Mouse (Mus musculus) adrenal gland, postnatal 10 days (tissue): Measurements from ENCODE around the gene Esrrg. TPM values are rescaled to one million over a fixed set of nuclear protein-coding genes. Genes with fewer than 3 reads are reported as not detected.
A peak's percentile ranks its signal among the peaks of the same experiment; 100 is the strongest.

Experiments
- DNase-seq: peaks from one replicate; pipeline ENCODE4 v3.0.0; 2021; ENCODE audit warnings: mixed read lengths
- total RNA-seq, 2 experiments: library from RNA; stranded (reverse); gene quantifications; 2 replicates each; pipeline ENCODE4 v1.2.3; 2021

Gene Esrrg
- total RNA-seq, 2 experiments from 2014 or later = 18.8 to 28.7 TPM

GRCm38 (mm10) chr1:187649871-187650270, 41.3 kb downstream of the Esrrg start:
- DNase-seq = peak; percentile 23

- DNase-seq = peak; percentile 27
Measured at GRCm38 (mm10) chr1:187650786-187651687, 42.4 kb downstream of the Esrrg start.

GRCm38 (mm10) chr1:187651688-187652241, 43.2 kb downstream of the Esrrg start:
- peak; percentile 62 for DNase-seq

GRCm38 (mm10) chr1:187652445-187652844, 43.9 kb downstream of the Esrrg start:
- DNase-seq = peak; percentile 50

- DNase-seq = peak; percentile 28
Measured at GRCm38 (mm10) chr1:187653390-187653789, 44.8 kb downstream of the Esrrg start.

GRCm38 (mm10) chr1:187660963-187661362, 52.4 kb downstream of the Esrrg start:
- DNase-seq = no peak

- peak; percentile 73 for DNase-seq
Measured at GRCm38 (mm10) chr1:187662083-187662609, 53.6 kb downstream of the Esrrg start.

- DNase-seq = no peak
Measured at GRCm38 (mm10) chr1:187663376-187663775, 54.8 kb downstream of the Esrrg start.

- no peak for DNase-seq
Measured at GRCm38 (mm10) chr1:187664261-187664660, 55.7 kb downstream of the Esrrg start.

- no peak for DNase-seq
Measured at GRCm38 (mm10) chr1:187665901-187666600, 57.5 kb downstream of the Esrrg start.

- DNase-seq = no peak
Measured at GRCm38 (mm10) chr1:187669746-187670145, 61.2 kb downstream of the Esrrg start.

GRCm38 (mm10) chr1:187672446-187672845, 63.9 kb downstream of the Esrrg start:
- DNase-seq = no peak

- no peak for DNase-seq
Measured at GRCm38 (mm10) chr1:187674771-187675186, 66.2 kb downstream of the Esrrg start.

- no peak for DNase-seq
Measured at GRCm38 (mm10) chr1:187676626-187677025, 68.0 kb downstream of the Esrrg start.

- DNase-seq = no peak
Measured at GRCm38 (mm10) chr1:187679246-187679645, 70.7 kb downstream of the Esrrg start.

- no peak for DNase-seq
Measured at GRCm38 (mm10) chr1:187684519-187684918, 75.9 kb downstream of the Esrrg start.

- no peak for DNase-seq
Measured at GRCm38 (mm10) chr1:187691846-187692525, 83.4 kb downstream of the Esrrg start.

- no peak for DNase-seq
Measured at GRCm38 (mm10) chr1:187694865-187695264, 86.3 kb downstream of the Esrrg start.

- DNase-seq = peak; percentile 50
Measured at GRCm38 (mm10) chr1:187698201-187698600, 89.6 kb downstream of the Esrrg start.

- DNase-seq = no peak
Measured at GRCm38 (mm10) chr1:187700963-187701362, 92.4 kb downstream of the Esrrg start.

GRCm38 (mm10) chr1:187704921-187705320, 96.3 kb downstream of the Esrrg start:
- DNase-seq = peak; percentile 19

- DNase-seq = peak; percentile 42
Measured at GRCm38 (mm10) chr1:187705348-187705747, 96.8 kb downstream of the Esrrg start.
